Mouse (Mus musculus) frontal cortex, adult (tissue): Measurements from ENCODE around the gene Rimbp2.
"Not testable (repeated sequence)": the region's sequence is repeated elsewhere in the genome, so short reads cannot be mapped to it uniquely, and the experiment has no call there.

Experiments
- ATAC-seq: cut with Nextera tagmentation; 2 replicates; pipeline ENCODE4 v1.9.2; 2017; ENCODE audit warnings: mild to moderate bottlenecking, moderate library complexity, mixed read lengths; ENCODE audit not compliant: low TSS enrichment

Rimbp2 gene

GRCm38 (mm10) chr5:128953278-128954070 lies at the start of gene Rimbp2:
Gene Rimbp2 (minus strand): TSS chr5:128953486.
- ATAC-seq = peak; percentile 54

- no peak for ATAC-seq
Measured at GRCm38 (mm10) chr5:129002571-129003011, 49.3 kb upstream of the Rimbp2 start.

GRCm38 (mm10) chr5:129000706-129001468 lies 47.6 kb upstream of the Rimbp2 start:
- ATAC-seq = peak; percentile 47; the same call in 1 of the 2 replicates

- ATAC-seq = no peak
Measured at GRCm38 (mm10) chr5:128987141-128987954, 34.1 kb upstream of the Rimbp2 start.

- no peak for ATAC-seq
Measured at GRCm38 (mm10) chr5:128985946-128986345, 32.7 kb upstream of the Rimbp2 start.

GRCm38 (mm10) chr5:128984536-128984935 lies 31.2 kb upstream of the Rimbp2 start:
- 0 out of 2 replicates have a peak, but pooled peaks have one; percentile 53 for ATAC-seq

GRCm38 (mm10) chr5:128981607-128982006 lies 28.3 kb upstream of the Rimbp2 start:
- ATAC-seq = peak; percentile 68

GRCm38 (mm10) chr5:128980857-128981256 lies 27.6 kb upstream of the Rimbp2 start:
- no peak for ATAC-seq

GRCm38 (mm10) chr5:128978957-128979356 lies 25.7 kb upstream of the Rimbp2 start:
- ATAC-seq = no peak

- not testable (repeated sequence) for ATAC-seq
Measured at GRCm38 (mm10) chr5:128977466-128977865, 24.2 kb upstream of the Rimbp2 start.

GRCm38 (mm10) chr5:128976266-128976665 lies 23.0 kb upstream of the Rimbp2 start:
- no peak; the same call in 1 of the 2 replicates for ATAC-seq

- ATAC-seq = peak; percentile 70; the same call in 1 of the 2 replicates
Measured at GRCm38 (mm10) chr5:128971298-128971697, 18.0 kb upstream of the Rimbp2 start.

GRCm38 (mm10) chr5:128970878-128971277 lies 17.6 kb upstream of the Rimbp2 start:
- no peak for ATAC-seq

- no peak; the same call in 1 of the 2 replicates for ATAC-seq
Measured at GRCm38 (mm10) chr5:128964353-128964752, 11.1 kb upstream of the Rimbp2 start.

GRCm38 (mm10) chr5:128958916-128959315 lies 5.6 kb upstream of the Rimbp2 start:
- ATAC-seq = no peak

GRCm38 (mm10) chr5:128954371-128954770 lies 1.1 kb upstream of the Rimbp2 start:
- ATAC-seq = not testable (repeated sequence)

- peak; percentile 66 for ATAC-seq
Measured at GRCm38 (mm10) chr5:128952291-128953195, 743 bp downstream of the Rimbp2 start.

- ATAC-seq = peak; percentile 20; the same call in 1 of the 2 replicates
Measured at GRCm38 (mm10) chr5:128951472-128951871, 1.8 kb downstream of the Rimbp2 start.

- ATAC-seq = no peak
Measured at GRCm38 (mm10) chr5:128947093-128947492, 6.2 kb downstream of the Rimbp2 start.

GRCm38 (mm10) chr5:128940436-128940835 lies 12.8 kb downstream of the Rimbp2 start:
- ATAC-seq = no peak
